Mouse (Mus musculus): ENCODE data around the gene Olfr601.
"Not testable (repeated sequence)": the region's sequence is repeated elsewhere in the genome, so short reads cannot be mapped to it uniquely, and the experiment has no call there.

The Olfr601 gene

GRCm38 (mm10) chr7:103362555-103362954, at the start of gene Olfr601:
TSS of gene Olfr601 (minus strand) at chr7:103362655.
- DNase-seq (ENCODE audit: low read depth, low spot score): no peak

- not testable (repeated sequence) for DNase-seq (ENCODE audit: low read depth, low spot score)
Measured at GRCm38 (mm10) chr7:103406521-103407055, 44.1 kb upstream of the Olfr601 start.

- DNase-seq (ENCODE audit: low read depth, low spot score): no peak
Measured at GRCm38 (mm10) chr7:103398981-103399380, 36.5 kb upstream of the Olfr601 start.

GRCm38 (mm10) chr7:103397758-103398157, 35.3 kb upstream of the Olfr601 start:
- no peak for DNase-seq (ENCODE audit: low read depth, low spot score)

GRCm38 (mm10) chr7:103386077-103386476, 23.6 kb upstream of the Olfr601 start, which contains the start of gene Olfr603:
TSS of gene Olfr603 (minus strand) at chr7:103386177.
- no peak for DNase-seq (ENCODE audit: low read depth, low spot score)

- DNase-seq (ENCODE audit: low read depth, low spot score): no peak
Measured at GRCm38 (mm10) chr7:103349569-103349968, 12.9 kb downstream of the Olfr601 start, which contains the start of gene Olfr600. TSS of gene Olfr600 (minus strand) at chr7:103349669.

- no peak for DNase-seq (ENCODE audit: low read depth, low spot score)
Measured at GRCm38 (mm10) chr7:103335617-103336016, 26.8 kb downstream of the Olfr601 start, which contains the start of gene Olfr599. TSS of gene Olfr599 (plus strand) at chr7:103335917.

GRCm38 (mm10) chr7:103323268-103323667, 39.2 kb downstream of the Olfr601 start, which contains the start of gene Olfr598:
TSS of gene Olfr598 (plus strand) at chr7:103323568.
- DNase-seq (ENCODE audit: low read depth, low spot score): no peak

- DNase-seq (ENCODE audit: low read depth, low spot score): not testable (repeated sequence)
Measured at GRCm38 (mm10) chr7:103316015-103316414, 46.4 kb downstream of the Olfr601 start, which contains the start of gene Olfr597. TSS of gene Olfr597 (plus strand) at chr7:103316315.

Data from retina, postnatal 7 days (tissue).